Mouse (Mus musculus) heart, embryonic 14.5 days (tissue): Measurements from ENCODE around the gene Abcc4. TPM values are rescaled to one million over a fixed set of nuclear protein-coding genes. Genes with fewer than 3 reads are reported as not detected.
A peak's percentile ranks its signal among the peaks of the same experiment; 100 is the strongest.

Experiments used
- ATAC-seq: fragments of 200-750 bp; cut with Nextera tagmentation; 2 replicates; pipeline ENCODE4 v1.8.0; 2017; ENCODE audit warnings: low read depth, moderate TSS enrichment; ENCODE audit not compliant: insufficient number of reproducible peaks, insufficient read depth, low FRiP score
- H3K27ac ChIP-seq, 2 experiments: fragments of 200-500 bp in 1 of 2; fragments of 300-500 bp in 1 of 2; sonication (generic) in 1 of 2; replicated peaks in 1 of 2; 2 replicates each; pipeline ENCODE4 v1.5.1; 2012 to 2014; ENCODE audit warnings: low read depth in 2 of 2, low read length in 2 of 2, control low read depth in 1 of 2, mild to moderate bottlenecking in 1 of 2, mixed read lengths in 1 of 2; ENCODE audit not compliant: control insufficient read depth in 1 of 2, insufficient read depth in 1 of 2
- H3K27me3 ChIP-seq: fragments of 300-500 bp; sonication (generic); 2 replicates; pipeline ENCODE4 v1.6.1; 2014; ENCODE audit warnings: mild to moderate bottlenecking, low read length, control low read depth; ENCODE audit not compliant: control insufficient read depth, insufficient read depth
- H3K36me3 ChIP-seq: fragments of 300-500 bp; sonication (generic); 2 replicates; pipeline ENCODE4 v1.6.1; 2014; ENCODE audit warnings: mild to moderate bottlenecking, control low read depth, low read length, mixed read lengths; ENCODE audit not compliant: control insufficient read depth, insufficient read depth
- H3K4me1 ChIP-seq, 2 experiments: fragments of 200-500 bp in 1 of 2; fragments of 300-500 bp in 1 of 2; sonication (generic) in 1 of 2; 2 replicates each; pipeline ENCODE4 v1.6.1; 2012 to 2014; ENCODE audit warnings: low read length in 2 of 2, control low read depth in 1 of 2, mixed read lengths in 1 of 2; ENCODE audit not compliant: control insufficient read depth in 2 of 2, insufficient read depth in 2 of 2
- H3K4me2 ChIP-seq: fragments of 300-500 bp; sonication (generic); 2 replicates; pipeline ENCODE4 v1.6.1; 2014; ENCODE audit warnings: mild to moderate bottlenecking, low read length
- H3K4me3 ChIP-seq, 2 experiments: fragments of 200-500 bp in 1 of 2; fragments of 300-500 bp in 1 of 2; sonication (generic) in 1 of 2; 2 replicates each; pipeline ENCODE4 v1.5.1; 2012 to 2014; ENCODE audit warnings: low read length in 2 of 2, mild to moderate bottlenecking in 2 of 2, control low read depth in 1 of 2, low read depth in 1 of 2, moderate library complexity in 1 of 2; ENCODE audit not compliant: control insufficient read depth in 1 of 2, insufficient read depth in 1 of 2
- H3K9ac ChIP-seq: fragments of 300-500 bp; sonication (generic); 2 replicates; pipeline ENCODE4 v1.6.1; 2014; ENCODE audit warnings: mild to moderate bottlenecking, low read length
- H3K9me3 ChIP-seq: fragments of 300-500 bp; sonication (generic); 2 replicates; pipeline ENCODE4 v1.6.1; 2016; ENCODE audit warnings: low read length, control low read depth; ENCODE audit not compliant: control insufficient read depth
- WGBS: fragments of 180-500 bp; shearing (Covaris S2); extraction: QIAGEN DNeasy Blood & Tissue Kit; methylation state at CpG from one replicate; pipeline ENCODE4 v1.1.7; 2014; 5-methylcytosine and 5-hydroxymethylcytosine counted together
- polyA plus RNA-seq: library from polyadenylated mRNA; unstranded; fragments of >200 nt; fragmentation: Nextera tagmentation; extraction: Ambion mirVana; gene quantifications from 2 replicates; pipeline ENCODE4 v1.2.1, GENCODE M21; 2014

Abcc4 gene
- polyA plus RNA-seq, result 1.8 and 1.9 TPM in 2 replicates

- peak; percentile 74 for ATAC-seq
- Histone ChIP-seq H3K36me3 (no peaks in the 10 kb centered on the region), H3K4me3 (peak within 1 kb of the TSS; percentile 56 to 60), H3K27me3 (peaks cover 27% of the 10 kb centered on the region), H3K4me1 (peaks cover 9 to 17% of the 10 kb centered on the region in 2 experiments), H3K27ac (no peak within 1 kb of the TSS; a peak in 1 of 4 replicates), H3K4me2 (peak within 1 kb of the TSS; percentile 99), H3K9me3 (no peaks in the 10 kb centered on the region), H3K9ac (peak within 1 kb of the TSS; percentile 69)
- WGBS, result under 1% methylated on average over 103 of the region's 106 CpGs
Measured at GRCm38 (mm10) chr14:118705808-118706731, at the start of gene Abcc4. Gene Abcc4, minus strand, starts transcription at chr14:118706219.

GRCm38 (mm10) chr14:118751193-118751753 lies 45.3 kb upstream of the Abcc4 start:
- Histone ChIP-seq H3K4me3 (no peak overlapping the region), H3K9ac (no peak overlapping the region), H3K27ac (no peak overlapping the region), H3K9me3 (no peaks in the 10 kb centered on the region), H3K4me1 (no peaks in the 10 kb centered on the region), H3K36me3 (no peaks in the 10 kb centered on the region), H3K27me3 (no peaks in the 10 kb centered on the region), H3K4me2 (no peak overlapping the region)
- no peak for ATAC-seq
- 86% methylated on average over 8 of the region's 8 CpGs for WGBS

- no peak overlapping the region for H3K4me3 ChIP-seq
- H3K4me1 ChIP-seq, result no peaks in the 10 kb centered on the region
- H3K4me2 ChIP-seq, result no peak overlapping the region
- H3K36me3 ChIP-seq, result no peaks in the 10 kb centered on the region
- H3K9ac ChIP-seq, result no peak overlapping the region
- H3K27me3 ChIP-seq, result no peaks in the 10 kb centered on the region
- WGBS, result 74% methylated on average over 6 of the region's 6 CpGs
- H3K27ac ChIP-seq, result no peak overlapping the region
- ATAC-seq, result no peak; the same call in 1 of the 2 replicates
- H3K9me3 ChIP-seq, result no peaks in the 10 kb centered on the region
Measured at GRCm38 (mm10) chr14:118750505-118751192, 44.6 kb upstream of the Abcc4 start.

GRCm38 (mm10) chr14:118749715-118750114 lies 43.7 kb upstream of the Abcc4 start:
- WGBS, result 55% methylated on average over 4 of the region's 4 CpGs
- ATAC-seq, result no peak
- H3K4me3 ChIP-seq, result no peak overlapping the region
- H3K27me3 ChIP-seq, result no peaks in the 10 kb centered on the region
- H3K4me2 ChIP-seq, result no peak overlapping the region
- no peak overlapping the region for H3K9ac ChIP-seq
- H3K36me3 ChIP-seq, result no peaks in the 10 kb centered on the region
- no peaks in the 10 kb centered on the region for H3K4me1 ChIP-seq
- H3K27ac ChIP-seq, result no peak overlapping the region
- H3K9me3 ChIP-seq, result no peaks in the 10 kb centered on the region

- no peaks in the 10 kb centered on the region for H3K9me3 ChIP-seq
- ATAC-seq, result no peak
- no peak overlapping the region for H3K9ac ChIP-seq
- WGBS, result 82% methylated on average over 2 of the region's 2 CpGs
- H3K27me3 ChIP-seq, result no peaks in the 10 kb centered on the region
- H3K4me2 ChIP-seq, result no peak overlapping the region
- H3K27ac ChIP-seq, result no peak overlapping the region
- no peaks in the 10 kb centered on the region for H3K4me1 ChIP-seq
- H3K36me3 ChIP-seq, result no peaks in the 10 kb centered on the region
- no peak overlapping the region for H3K4me3 ChIP-seq
Measured at GRCm38 (mm10) chr14:118749068-118749467, 43.0 kb upstream of the Abcc4 start.

GRCm38 (mm10) chr14:118742862-118743261 lies 36.8 kb upstream of the Abcc4 start:
- no peak overlapping the region for H3K9ac ChIP-seq
- no peak overlapping the region for H3K27ac ChIP-seq
- no peak overlapping the region for H3K4me3 ChIP-seq
- 68% methylated on average over 5 of the region's 5 CpGs for WGBS
- ATAC-seq, result no peak
- peaks cover 8% of the 10 kb centered on the region for H3K9me3 ChIP-seq
- no peaks in the 10 kb centered on the region for H3K36me3 ChIP-seq
- no peaks in the 10 kb centered on the region for H3K27me3 ChIP-seq
- no peaks in the 10 kb centered on the region for H3K4me1 ChIP-seq
- H3K4me2 ChIP-seq, result no peak overlapping the region

- no peak for ATAC-seq
Measured at GRCm38 (mm10) chr14:118741780-118742179, 35.8 kb upstream of the Abcc4 start.

More at GRCm38 (mm10) chr14:118741780-118742179, 35.8 kb upstream of the Abcc4 start:
- Histone ChIP-seq H3K4me3 (no peak overlapping the region), H3K27me3 (no peaks in the 10 kb centered on the region), H3K4me2 (no peak overlapping the region), H3K4me1 (peaks cover 4 to 6% of the 10 kb centered on the region in 2 experiments; a peak in 3 of 4 replicates), H3K9ac (no peak overlapping the region), H3K36me3 (no peaks in the 10 kb centered on the region), H3K27ac (no peak overlapping the region), H3K9me3 (peaks cover 8% of the 10 kb centered on the region)
